Mouse (Mus musculus): Measurements from ENCODE around the gene Mfap5. TPM values are rescaled to one million over a fixed set of nuclear protein-coding genes. Genes with fewer than 3 reads are reported as not detected.

Mfap5 gene
- polyA plus RNA-seq (2015; fragmentation: Nextera tagmentation; extraction: Ambion mirVana): 16.4 and 21.5 TPM in 2 replicates

GRCm38 (mm10) chr6:122505545-122505944 lies at the start of gene Mfap5:
Gene Mfap5 (plus strand): TSS chr6:122505845.

GRCm38 (mm10) chr6:122498661-122499060 lies 7.0 kb upstream of the Mfap5 start, which contains the start of gene Rimklb:
Gene Rimklb (minus strand): TSS chr6:122498761.

DNA sequence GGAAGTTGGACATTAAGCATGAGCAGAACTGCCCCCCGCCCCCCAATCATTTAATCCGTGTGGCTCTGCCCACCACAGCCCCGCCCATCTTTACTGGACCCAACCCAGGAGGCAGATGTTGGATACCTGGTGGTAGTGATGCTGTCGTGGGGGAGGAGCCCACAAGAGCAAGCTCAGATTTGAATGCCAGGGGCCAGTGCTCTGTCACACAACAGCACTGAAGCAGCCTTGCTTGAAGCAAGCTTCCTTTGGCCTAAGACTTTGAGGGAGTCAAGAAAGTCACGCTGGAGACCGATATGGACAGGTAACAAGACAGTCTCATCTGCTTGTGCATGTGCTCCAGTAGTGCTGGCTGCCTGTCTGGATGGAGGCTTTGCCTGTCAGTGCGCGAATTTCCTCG lies 48.0 kb downstream of the Mfap5 start, which contains the start of gene Aicda:
Gene Aicda (plus strand): TSS at position 196 of the 400 bp plus-strand sequence.

Other genes with a start within 250 kb of the Mfap5 start
- 0.11 and 0.23 TPM in 2 replicates for gene Klrg1, start 223.0 kb upstream of the Mfap5 start, polyA plus RNA-seq (2015; fragmentation: Nextera tagmentation; extraction: Ambion mirVana)
- gene M6pr, start 197.1 kb upstream of the Mfap5 start, polyA plus RNA-seq (2015; fragmentation: Nextera tagmentation; extraction: Ambion mirVana): 99.9 and 104 TPM in 2 replicates
- 2.6 and 3.2 TPM in 2 replicates for gene Phc1, start 165.3 kb upstream of the Mfap5 start, polyA plus RNA-seq (2015; fragmentation: Nextera tagmentation; extraction: Ambion mirVana)
- 0.64 and 0.66 TPM in 2 replicates for gene Rimklb, start 7.1 kb upstream of the Mfap5 start, polyA plus RNA-seq (2015; fragmentation: Nextera tagmentation; extraction: Ambion mirVana)
- 0.30 and 0.36 TPM in 2 replicates for gene Aicda, start 48.0 kb downstream of the Mfap5 start, polyA plus RNA-seq (2015; fragmentation: Nextera tagmentation; extraction: Ambion mirVana)
- 7.4 and 8.6 TPM in 2 replicates for gene Apobec1, start 96.6 kb downstream of the Mfap5 start, polyA plus RNA-seq (2015; fragmentation: Nextera tagmentation; extraction: Ambion mirVana)
- gene Gdf3, start 104.2 kb downstream of the Mfap5 start, polyA plus RNA-seq (2015; fragmentation: Nextera tagmentation; extraction: Ambion mirVana): 5.0 and 5.4 TPM in 2 replicates
- not detected in 2 replicates for gene Dppa3, start 120.6 kb downstream of the Mfap5 start, polyA plus RNA-seq (2015; fragmentation: Nextera tagmentation; extraction: Ambion mirVana)
- 0.11 and 0.16 TPM in 2 replicates for gene Nanog, start 201.6 kb downstream of the Mfap5 start, polyA plus RNA-seq (2015; fragmentation: Nextera tagmentation; extraction: Ambion mirVana)